Mouse (Mus musculus) bone marrow, adult 2 months (tissue): ENCODE data around the gene Kif14.

Experiments used
- CTCF ChIP-seq: fragments of 200-500 bp; IDR thresholded peaks from 2 replicates; pipeline ENCODE4 v1.5.1; 2011; ENCODE audit warnings: low read length, control low read depth; ENCODE audit not compliant: control insufficient read depth, insufficient read depth
- POLR2A ChIP-seq: fragments of 200-500 bp; IDR thresholded peaks from 2 replicates; pipeline ENCODE4 v1.6.1; 2011; ENCODE audit warnings: low read depth, mild to moderate bottlenecking, control low read depth, low read length, borderline replicate concordance; ENCODE audit not compliant: control insufficient read depth

GRCm38 (mm10) chr1:136570976-136571375 is 104.8 kb downstream of the Kif14 start:
- TF ChIP-seq POLR2A = no peak
- TF ChIP-seq CTCF = no peak
